7 mouse cellular contexts compared by ENCODE assay signal in the genomic region with DNA sequence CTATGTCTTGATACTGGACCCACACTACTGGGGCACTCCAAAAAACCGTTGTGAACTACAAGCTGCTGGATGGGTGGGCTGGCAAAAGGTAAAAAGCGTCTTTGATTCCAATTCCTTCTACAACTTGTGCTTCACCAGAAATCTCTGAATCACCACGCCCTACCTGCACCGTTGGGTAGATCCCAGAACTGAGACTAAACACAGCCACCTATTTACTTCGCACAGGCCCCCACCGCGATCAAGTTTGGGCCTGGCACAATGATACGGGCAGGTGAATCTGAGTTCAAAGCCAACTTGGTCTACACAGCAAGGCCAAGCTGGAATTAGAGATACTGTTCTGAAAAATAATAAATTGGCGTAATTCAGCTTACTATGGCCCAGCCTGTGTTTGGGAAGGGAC. TPM values are rescaled to one million over a fixed set of nuclear protein-coding genes. Genes with fewer than 3 reads are reported as not detected.
DNase-seq lines count a peak whose midpoint lies in the region; ATAC-seq and TF ChIP-seq lines count a peak whose summit lies in the region.

No protein-coding gene starts in this region.

- no peak overlapping the region for H3K27ac ChIP-seq in lung, postnatal 0 days (ENCODE audit: low read length)
- peak overlapping the region; percentile 89; the same call in 1 of the 2 replicates for H3K27ac ChIP-seq in forebrain, embryonic 15.5 days (replicated peaks)
- peak overlapping the region; percentile 100 for H3K27ac ChIP-seq in liver, embryonic 13.5 days

- TF ChIP-seq CTCF in lung, postnatal 0 days (IDR thresholded peaks at IDR 0.05): no peak

- TF ChIP-seq EP300 in lung, postnatal 0 days (IDR thresholded peaks at IDR 0.05): no peak

- no peaks in the 10 kb centered on the region for H3K9me3 ChIP-seq in lung, postnatal 0 days (ENCODE audit: low read length)
- no peaks in the 10 kb centered on the region for H3K9me3 ChIP-seq in forebrain, embryonic 15.5 days
- H3K9me3 ChIP-seq in liver, embryonic 13.5 days (replicated peaks): no peaks in the 10 kb centered on the region

- ATAC-seq in lung, postnatal 0 days: no peak
- ATAC-seq in forebrain, embryonic 15.5 days (replicated peaks): no peak
- ATAC-seq in liver, embryonic 13.5 days (ENCODE audit: low read depth): no peak
- ATAC-seq in megakaryocyte-erythroid progenitor cell, adult 5-6 weeks (replicated peaks; ENCODE audit: low FRiP score, low TSS enrichment, poor library complexity, severe bottlenecking): no peak

- peaks cover 5% of the 10 kb centered on the region for H3K4me1 ChIP-seq in lung, postnatal 0 days (ENCODE audit: insufficient read depth, low read depth, low read length)
- peaks cover 25% of the 10 kb centered on the region for H3K4me1 ChIP-seq in forebrain, embryonic 15.5 days
- peaks cover 64% of the 10 kb centered on the region for H3K4me1 ChIP-seq in liver, embryonic 13.5 days (replicated peaks)

- H3K9ac ChIP-seq in lung, postnatal 0 days (replicated peaks; ENCODE audit: low read depth): peak overlapping the region; percentile 62; the same call in 1 of the 2 replicates
- peak overlapping the region; percentile 56 for H3K9ac ChIP-seq in forebrain, embryonic 15.5 days (replicated peaks)
- peak overlapping the region; percentile 88 for H3K9ac ChIP-seq in liver, embryonic 13.5 days

- 0 out of 2 replicates have a peak overlapping the region, but pooled peaks have one; percentile 45 for H3K4me3 ChIP-seq in lung, postnatal 0 days (ENCODE audit: low read depth, low read length)
- H3K4me3 ChIP-seq in forebrain, embryonic 15.5 days: peak overlapping the region; percentile 61
- H3K4me3 ChIP-seq in liver, embryonic 13.5 days (replicated peaks): peak overlapping the region; percentile 83

- H3K27me3 ChIP-seq in lung, postnatal 0 days (replicated peaks; ENCODE audit: insufficient read depth, low read length): no peaks in the 10 kb centered on the region; the same call in 1 of the 2 replicates
- peaks cover 4% of the 10 kb centered on the region for H3K27me3 ChIP-seq in forebrain, embryonic 15.5 days
- H3K27me3 ChIP-seq in liver, embryonic 13.5 days: no peaks in the 10 kb centered on the region

- peak overlapping the region; percentile 97; the same call in 1 of the 2 replicates for H3K4me2 ChIP-seq in lung, postnatal 0 days (replicated peaks; ENCODE audit: low read depth, low read length)
- H3K4me2 ChIP-seq in forebrain, embryonic 15.5 days (replicated peaks): peak overlapping the region; percentile 100
- H3K4me2 ChIP-seq in liver, embryonic 13.5 days: peak overlapping the region; percentile 100

- H3K36me3 ChIP-seq in lung, postnatal 0 days (ENCODE audit: insufficient read depth, low read length): peaks cover 43% of the 10 kb centered on the region
- H3K36me3 ChIP-seq in forebrain, embryonic 15.5 days: peaks cover 53% of the 10 kb centered on the region
- H3K36me3 ChIP-seq in liver, embryonic 13.5 days: peaks cover 63% of the 10 kb centered on the region

- DNase-seq in lung, postnatal 0 days (ENCODE audit: low spot score): no peak
- no peak for DNase-seq in lung, postnatal 10 days
- no peak for DNase-seq in liver, embryonic 13.5 days
- no peak for DNase-seq in retina, postnatal 1 day
- DNase-seq in frontal cortex, postnatal 25 days (ENCODE audit: low spot score in 2 of 2): no peak

- 75% methylated on average over 9 of the region's 9 CpGs for WGBS in lung, postnatal 0 days
- 82% methylated on average over 9 of the region's 9 CpGs for WGBS in forebrain, embryonic 15.5 days
- 73% methylated on average over 9 of the region's 9 CpGs for WGBS in liver, embryonic 13.5 days (ENCODE audit: insufficient replicate concordance)

RNA-seq across cellular contexts. Expression of a gene that starts 0.9 kb away (rescaled TPM):
- polyA plus RNA-seq in lung, postnatal 0 days (2015; fragmentation: Nextera tagmentation; extraction: Ambion mirVana): 4.7 and 7.2 TPM in 2 replicates
- polyA plus RNA-seq in forebrain, embryonic 15.5 days (2015; fragmentation: Nextera tagmentation; extraction: Ambion mirVana): 8.4 and 9.4 TPM in 2 replicates
- polyA plus RNA-seq in liver, embryonic 13.5 days (2015; fragmentation: Nextera tagmentation; extraction: Ambion mirVana): 8.4 TPM in 2 replicates
- 9.0 and 11.4 TPM in 2 replicates for total RNA-seq in megakaryocyte-erythroid progenitor cell, adult 5-6 weeks (2014; fragmentation: Nextera tagmentation)
- total RNA-seq in megakaryocyte-erythroid progenitor cell, adult 5-6 weeks (2017): 5.2 and 6.0 TPM in 2 replicates

RNA-seq across cellular contexts. Expression of a gene that starts 8.0 kb away (rescaled TPM):
- 0.92 and 1.2 TPM in 2 replicates for polyA plus RNA-seq in lung, postnatal 0 days (2015; fragmentation: Nextera tagmentation; extraction: Ambion mirVana)
- polyA plus RNA-seq in forebrain, embryonic 15.5 days (2015; fragmentation: Nextera tagmentation; extraction: Ambion mirVana): 7.7 and 11.2 TPM in 2 replicates
- polyA plus RNA-seq in liver, embryonic 13.5 days (2015; fragmentation: Nextera tagmentation; extraction: Ambion mirVana): 15.9 and 16.6 TPM in 2 replicates
- 20.4 and 22.8 TPM in 2 replicates for total RNA-seq in megakaryocyte-erythroid progenitor cell, adult 5-6 weeks (2014; fragmentation: Nextera tagmentation)
- total RNA-seq in megakaryocyte-erythroid progenitor cell, adult 5-6 weeks (2017): 3.0 and 6.4 TPM in 2 replicates

RNA-seq across cellular contexts. Expression of a gene that starts 12.2 kb away (rescaled TPM):
- polyA plus RNA-seq in lung, postnatal 0 days (2015; fragmentation: Nextera tagmentation; extraction: Ambion mirVana): 30.9 and 32.7 TPM in 2 replicates
- polyA plus RNA-seq in forebrain, embryonic 15.5 days (2015; fragmentation: Nextera tagmentation; extraction: Ambion mirVana): 118 and 129 TPM in 2 replicates
- 86.7 and 102 TPM in 2 replicates for polyA plus RNA-seq in liver, embryonic 13.5 days (2015; fragmentation: Nextera tagmentation; extraction: Ambion mirVana)
- total RNA-seq in megakaryocyte-erythroid progenitor cell, adult 5-6 weeks (2014; fragmentation: Nextera tagmentation): 308 and 381 TPM in 2 replicates
- total RNA-seq in megakaryocyte-erythroid progenitor cell, adult 5-6 weeks (2017): 409 and 443 TPM in 2 replicates

RNA-seq across cellular contexts. Expression of a gene that starts 18.9 kb away (rescaled TPM):
- polyA plus RNA-seq in lung, postnatal 0 days (2015; fragmentation: Nextera tagmentation; extraction: Ambion mirVana): 45.8 and 50.1 TPM in 2 replicates
- 19.1 and 21.1 TPM in 2 replicates for polyA plus RNA-seq in forebrain, embryonic 15.5 days (2015; fragmentation: Nextera tagmentation; extraction: Ambion mirVana)
- 10.1 and 10.6 TPM in 2 replicates for polyA plus RNA-seq in liver, embryonic 13.5 days (2015; fragmentation: Nextera tagmentation; extraction: Ambion mirVana)
- total RNA-seq in megakaryocyte-erythroid progenitor cell, adult 5-6 weeks (2014; fragmentation: Nextera tagmentation): 21.8 and 27.9 TPM in 2 replicates
- total RNA-seq in megakaryocyte-erythroid progenitor cell, adult 5-6 weeks (2017): 19.6 and 29.9 TPM in 2 replicates

RNA-seq across cellular contexts. Expression of a gene that starts 38.1 kb away (rescaled TPM):
- 8.2 TPM in 2 replicates for polyA plus RNA-seq in lung, postnatal 0 days (2015; fragmentation: Nextera tagmentation; extraction: Ambion mirVana)
- 20.1 and 23.1 TPM in 2 replicates for polyA plus RNA-seq in forebrain, embryonic 15.5 days (2015; fragmentation: Nextera tagmentation; extraction: Ambion mirVana)
- polyA plus RNA-seq in liver, embryonic 13.5 days (2015; fragmentation: Nextera tagmentation; extraction: Ambion mirVana): 2.8 and 3.2 TPM in 2 replicates
- 2.2 and 3.0 TPM in 2 replicates for total RNA-seq in megakaryocyte-erythroid progenitor cell, adult 5-6 weeks (2014; fragmentation: Nextera tagmentation)
- 1.1 and 3.3 TPM in 2 replicates for total RNA-seq in megakaryocyte-erythroid progenitor cell, adult 5-6 weeks (2017)
